Comparison of ENCODE assay signal across 10 mouse cellular contexts in genomic region chr10:80696502-80697392, GRCm38 (mm10). TPM values are rescaled to one million over a fixed set of nuclear protein-coding genes. Genes with fewer than 3 reads are reported as not detected.
DNase-seq lines count a peak whose midpoint lies in the region; ATAC-seq and TF ChIP-seq lines count a peak whose summit lies in the region.
"Had no signal": no experiment of that assay in that cellular context is flagged by ENCODE, and none has a peak within 500 bp of the region (broad histone marks: within the 10 kb centered on the region; RNA-seq: fewer than 3 reads in every experiment).

No protein-coding gene starts in this region.

- H3K27ac ChIP-seq in heart, postnatal 0 days (ENCODE audit: low read depth) = peak overlapping the region; percentile 55
- 0 out of 2 replicates have a peak overlapping the region, but pooled peaks have one; percentile 9 for H3K27ac ChIP-seq in midbrain, embryonic 10.5 days (replicated peaks)
- no peak overlapping the region for H3K27ac ChIP-seq in midbrain, embryonic 15.5 days
- peak overlapping the region; percentile 50 for H3K27ac ChIP-seq in embryonic facial prominence, embryonic 14.5 days (replicated peaks; ENCODE audit: low read depth, low read length)
- H3K27ac ChIP-seq in stomach, embryonic 14.5 days (ENCODE audit: low read length) = peak overlapping the region; percentile 59; the same call in 1 of the 2 replicates

- no peak overlapping the region for H3K9ac ChIP-seq in heart, postnatal 0 days (replicated peaks; ENCODE audit: low read depth, low read length)
- no peak overlapping the region for H3K9ac ChIP-seq in midbrain, embryonic 15.5 days
- H3K9ac ChIP-seq in embryonic facial prominence, embryonic 14.5 days (ENCODE audit: low read depth, low read length) = no peak overlapping the region
- no peak overlapping the region for H3K9ac ChIP-seq in stomach, embryonic 14.5 days (replicated peaks; ENCODE audit: low read depth, low read length)

- peaks cover 9% of the 10 kb centered on the region; the same call in 1 of the 2 replicates for H3K36me3 ChIP-seq in heart, postnatal 0 days (replicated peaks; ENCODE audit: control insufficient read depth, insufficient read depth, low read length)
- H3K36me3 ChIP-seq in midbrain, embryonic 10.5 days = peaks cover 22% of the 10 kb centered on the region
- H3K36me3 ChIP-seq in midbrain, embryonic 15.5 days (replicated peaks) = 0 out of 2 replicates have a peak, but pooled peaks cover 3% of the 10 kb centered on the region
- H3K36me3 ChIP-seq in embryonic facial prominence, embryonic 14.5 days (ENCODE audit: control insufficient read depth, insufficient read depth, low read length) = peaks cover 26% of the 10 kb centered on the region
- H3K36me3 ChIP-seq in stomach, embryonic 14.5 days (ENCODE audit: control insufficient read depth, insufficient read depth, low read length) = peaks cover 4% of the 10 kb centered on the region; the same call in 1 of the 2 replicates

- no peak for TF ChIP-seq CTCF in heart, postnatal 0 days (IDR thresholded peaks at IDR 0.05; ENCODE audit: low read depth)

- H3K9me3 ChIP-seq in heart, postnatal 0 days (replicated peaks; ENCODE audit: control insufficient read depth, low read length) = no peaks in the 10 kb centered on the region
- H3K9me3 ChIP-seq in midbrain, embryonic 10.5 days (replicated peaks) = no peaks in the 10 kb centered on the region
- H3K9me3 ChIP-seq in midbrain, embryonic 15.5 days = no peaks in the 10 kb centered on the region
- H3K9me3 ChIP-seq in embryonic facial prominence, embryonic 14.5 days (ENCODE audit: control insufficient read depth, low read length) = no peaks in the 10 kb centered on the region
- H3K9me3 ChIP-seq in stomach, embryonic 14.5 days (ENCODE audit: control insufficient read depth, low read depth, low read length) = no peaks in the 10 kb centered on the region

- H3K4me3 ChIP-seq in heart, postnatal 0 days (ENCODE audit: low read depth, low read length) = no peak overlapping the region
- H3K4me3 ChIP-seq in midbrain, embryonic 10.5 days = no peak overlapping the region; the same call in 1 of the 2 replicates
- H3K4me3 ChIP-seq in midbrain, embryonic 15.5 days = no peak overlapping the region
- H3K4me3 ChIP-seq in embryonic facial prominence, embryonic 14.5 days (ENCODE audit: low read depth, low read length) = no peak overlapping the region
- H3K4me3 ChIP-seq in stomach, embryonic 14.5 days (ENCODE audit: low read depth, low read length) = no peak overlapping the region

- WGBS in heart, postnatal 0 days = 63% methylated on average over 11 of the region's 12 CpGs
- WGBS in midbrain, embryonic 10.5 days = 83% methylated on average over 12 of the region's 12 CpGs
- WGBS in midbrain, embryonic 15.5 days = 74% methylated on average over 12 of the region's 12 CpGs
- 64% methylated on average over 11 of the region's 12 CpGs for WGBS in embryonic facial prominence, embryonic 14.5 days
- 58% methylated on average over 11 of the region's 12 CpGs for WGBS in stomach, embryonic 14.5 days

- no peak for TF ChIP-seq EP300 in heart, postnatal 0 days (IDR thresholded peaks at IDR 0.05; ENCODE audit: low read depth)

- H3K4me2 ChIP-seq in heart, postnatal 0 days (ENCODE audit: low read depth, low read length) = no peak overlapping the region
- no peak overlapping the region for H3K4me2 ChIP-seq in midbrain, embryonic 15.5 days
- H3K4me2 ChIP-seq in embryonic facial prominence, embryonic 14.5 days (ENCODE audit: low read depth, low read length) = no peak overlapping the region; the same call in 1 of the 2 replicates
- H3K4me2 ChIP-seq in stomach, embryonic 14.5 days (replicated peaks; ENCODE audit: low read depth, low read length) = no peak overlapping the region

- no peaks in the 10 kb centered on the region for H3K27me3 ChIP-seq in heart, postnatal 0 days (ENCODE audit: control insufficient read depth, insufficient read depth, low read length)
- H3K27me3 ChIP-seq in midbrain, embryonic 10.5 days (ENCODE audit: low read depth, poor library complexity, severe bottlenecking) = no peaks in the 10 kb centered on the region
- no peaks in the 10 kb centered on the region for H3K27me3 ChIP-seq in midbrain, embryonic 15.5 days (replicated peaks)
- H3K27me3 ChIP-seq in embryonic facial prominence, embryonic 14.5 days (replicated peaks; ENCODE audit: control insufficient read depth, insufficient read depth, low read length) = no peaks in the 10 kb centered on the region
- no peaks in the 10 kb centered on the region for H3K27me3 ChIP-seq in stomach, embryonic 14.5 days (ENCODE audit: control insufficient read depth, insufficient read depth, low read length)
- H3K27me3 ChIP-seq: Patski had no signal

- ATAC-seq in heart, postnatal 0 days (ENCODE audit: insufficient read depth, low read depth) = no peak
- ATAC-seq in midbrain, embryonic 15.5 days (replicated peaks) = no peak
- ATAC-seq in embryonic facial prominence, embryonic 14.5 days (ENCODE audit: low read depth) = no peak
- no peak for ATAC-seq in stomach, embryonic 14.5 days (ENCODE audit: insufficient number of reproducible peaks, insufficient read depth, low FRiP score, low read depth)
- ATAC-seq: Patski had no signal

- H3K4me1 ChIP-seq in heart, postnatal 0 days (ENCODE audit: control insufficient read depth, insufficient read depth) = peaks cover 17% of the 10 kb centered on the region; the same call in 1 of the 2 replicates
- peaks cover 29% of the 10 kb centered on the region for H3K4me1 ChIP-seq in midbrain, embryonic 10.5 days
- H3K4me1 ChIP-seq in midbrain, embryonic 15.5 days = peaks cover 24% of the 10 kb centered on the region
- peaks cover 10% of the 10 kb centered on the region for H3K4me1 ChIP-seq in embryonic facial prominence, embryonic 14.5 days (ENCODE audit: control insufficient read depth, insufficient read depth, low read length)
- H3K4me1 ChIP-seq in stomach, embryonic 14.5 days (ENCODE audit: control insufficient read depth, insufficient read depth, low read length) = peaks cover 17% of the 10 kb centered on the region

- no peak for DNase-seq in heart, postnatal 0 days (ENCODE audit: low spot score)
- no peak for DNase-seq in heart, adult 11 months
- no peak for DNase-seq in midbrain, embryonic 10.5 days (ENCODE audit: low spot score)
- no peak for DNase-seq in embryonic facial prominence, embryonic 14.5 days (ENCODE audit: low spot score)
- DNase-seq in cerebellum, adult 11 months = no peak
- DNase-seq in adrenal gland, postnatal 25 days = no peak
- DNase-seq: heart, postnatal 36 days had no signal

RNA-seq across cellular contexts. Expression of gene Mob3a, which starts 5.0 kb away (rescaled TPM):
- total RNA-seq in heart, postnatal 0 days (2014; rRNA removed; ENCODE audit: low replicate concordance) = 15.0 and 15.6 TPM in 2 replicates
- 10.8 and 11.5 TPM in 2 replicates for polyA plus RNA-seq in heart, postnatal 0 days (2015; fragmentation: Nextera tagmentation; extraction: Ambion mirVana)
- polyA plus RNA-seq in midbrain, embryonic 10.5 days (2016; fragmentation: Nextera tagmentation; extraction: Ambion mirVana) = 69.9 and 73.9 TPM in 2 replicates
- polyA plus RNA-seq in midbrain, embryonic 15.5 days (2015; fragmentation: Nextera tagmentation; extraction: Ambion mirVana) = 63.4 and 64.3 TPM in 2 replicates
- polyA plus RNA-seq in embryonic facial prominence, embryonic 14.5 days (2014; fragmentation: Nextera tagmentation; extraction: Ambion mirVana) = 31.2 and 37.0 TPM in 2 replicates
- 47.9 and 51.1 TPM in 2 replicates for polyA plus RNA-seq in stomach, embryonic 14.5 days (2014; fragmentation: Nextera tagmentation; extraction: Ambion mirVana)
- 15.2 and 18.8 TPM in 2 replicates for total RNA-seq in adrenal gland, postnatal 25 days (2021)

RNA-seq across cellular contexts. Expression of gene Izumo4, which starts 5.2 kb away (rescaled TPM):
- 6.6 and 6.9 TPM in 2 replicates for total RNA-seq in heart, postnatal 0 days (2014; rRNA removed; ENCODE audit: low replicate concordance)
- 3.6 and 7.3 TPM in 2 replicates for polyA plus RNA-seq in heart, postnatal 0 days (2015; fragmentation: Nextera tagmentation; extraction: Ambion mirVana)
- polyA plus RNA-seq in midbrain, embryonic 10.5 days (2016; fragmentation: Nextera tagmentation; extraction: Ambion mirVana) = 8.9 and 15.7 TPM in 2 replicates
- polyA plus RNA-seq in midbrain, embryonic 15.5 days (2015; fragmentation: Nextera tagmentation; extraction: Ambion mirVana) = 42.9 and 50.9 TPM in 2 replicates
- polyA plus RNA-seq in embryonic facial prominence, embryonic 14.5 days (2014; fragmentation: Nextera tagmentation; extraction: Ambion mirVana) = 10.3 and 14.4 TPM in 2 replicates
- polyA plus RNA-seq in stomach, embryonic 14.5 days (2014; fragmentation: Nextera tagmentation; extraction: Ambion mirVana) = 16.7 and 18.4 TPM in 2 replicates
- 21.6 and 37.1 TPM in 2 replicates for total RNA-seq in adrenal gland, postnatal 25 days (2021)

RNA-seq across cellular contexts. Expression of gene Mknk2, which starts 18.8 kb away (rescaled TPM):
- 150 and 174 TPM in 2 replicates for total RNA-seq in heart, postnatal 0 days (2014; rRNA removed; ENCODE audit: low replicate concordance)
- polyA plus RNA-seq in heart, postnatal 0 days (2015; fragmentation: Nextera tagmentation; extraction: Ambion mirVana) = 76.9 and 78.3 TPM in 2 replicates
- 82.7 and 84.7 TPM in 2 replicates for polyA plus RNA-seq in midbrain, embryonic 10.5 days (2016; fragmentation: Nextera tagmentation; extraction: Ambion mirVana)
- 61.5 and 66.6 TPM in 2 replicates for polyA plus RNA-seq in midbrain, embryonic 15.5 days (2015; fragmentation: Nextera tagmentation; extraction: Ambion mirVana)
- polyA plus RNA-seq in embryonic facial prominence, embryonic 14.5 days (2014; fragmentation: Nextera tagmentation; extraction: Ambion mirVana) = 84.6 and 86.7 TPM in 2 replicates
- 71.3 and 75.5 TPM in 2 replicates for polyA plus RNA-seq in stomach, embryonic 14.5 days (2014; fragmentation: Nextera tagmentation; extraction: Ambion mirVana)
- 155 and 164 TPM in 2 replicates for total RNA-seq in adrenal gland, postnatal 25 days (2021)

RNA-seq across cellular contexts. Expression of gene Btbd2, which starts 39.9 kb away (rescaled TPM):
- 92.2 and 108 TPM in 2 replicates for total RNA-seq in heart, postnatal 0 days (2014; rRNA removed; ENCODE audit: low replicate concordance)
- polyA plus RNA-seq in heart, postnatal 0 days (2015; fragmentation: Nextera tagmentation; extraction: Ambion mirVana) = 36.7 and 40.6 TPM in 2 replicates
- 70.3 and 75.2 TPM in 2 replicates for polyA plus RNA-seq in midbrain, embryonic 10.5 days (2016; fragmentation: Nextera tagmentation; extraction: Ambion mirVana)
- polyA plus RNA-seq in midbrain, embryonic 15.5 days (2015; fragmentation: Nextera tagmentation; extraction: Ambion mirVana) = 85.9 and 90.4 TPM in 2 replicates
- 71.6 and 81.2 TPM in 2 replicates for polyA plus RNA-seq in embryonic facial prominence, embryonic 14.5 days (2014; fragmentation: Nextera tagmentation; extraction: Ambion mirVana)
- polyA plus RNA-seq in stomach, embryonic 14.5 days (2014; fragmentation: Nextera tagmentation; extraction: Ambion mirVana) = 46.3 and 64.2 TPM in 2 replicates
- 68.4 and 79.2 TPM in 2 replicates for total RNA-seq in adrenal gland, postnatal 25 days (2021)

RNA-seq across cellular contexts. Expression of gene Ap3d1, which starts 45.3 kb away (rescaled TPM):
- total RNA-seq in heart, postnatal 0 days (2014; rRNA removed; ENCODE audit: low replicate concordance) = 72.7 and 77.9 TPM in 2 replicates
- polyA plus RNA-seq in heart, postnatal 0 days (2015; fragmentation: Nextera tagmentation; extraction: Ambion mirVana) = 31.6 and 34.3 TPM in 2 replicates
- 57.1 and 62.5 TPM in 2 replicates for polyA plus RNA-seq in midbrain, embryonic 10.5 days (2016; fragmentation: Nextera tagmentation; extraction: Ambion mirVana)
- polyA plus RNA-seq in midbrain, embryonic 15.5 days (2015; fragmentation: Nextera tagmentation; extraction: Ambion mirVana) = 117 and 122 TPM in 2 replicates
- 67.6 and 75.8 TPM in 2 replicates for polyA plus RNA-seq in embryonic facial prominence, embryonic 14.5 days (2014; fragmentation: Nextera tagmentation; extraction: Ambion mirVana)
- polyA plus RNA-seq in stomach, embryonic 14.5 days (2014; fragmentation: Nextera tagmentation; extraction: Ambion mirVana) = 81.7 and 85.8 TPM in 2 replicates
- 94.4 and 102 TPM in 2 replicates for total RNA-seq in adrenal gland, postnatal 25 days (2021)
